Mouse (Mus musculus) limb, embryonic 14.5 days (tissue): ENCODE data around the gene Gm8082. TPM values are rescaled to one million over a fixed set of nuclear protein-coding genes. Genes with fewer than 3 reads are reported as not detected.
"Not testable (repeated sequence)": the region's sequence is repeated elsewhere in the genome, so short reads cannot be mapped to it uniquely, and the experiment has no call there.

ENCODE experiments used
- ATAC-seq: fragments of 200-750 bp; cut with Nextera tagmentation; 2 replicates; pipeline ENCODE4 v1.8.0; 2017; ENCODE audit warnings: low read depth, moderate number of reproducible peaks, moderate TSS enrichment; ENCODE audit not compliant: low FRiP score
- DNase-seq: peaks from one replicate; pipeline ENCODE4 v3.0.0-alpha.2; 2015; ENCODE audit warnings: low spot score
- H3K27ac ChIP-seq: fragments of 300-500 bp; sonication (generic); replicated peaks from 2 replicates; pipeline ENCODE4 v1.5.1; 2014; ENCODE audit warnings: low read depth, mild to moderate bottlenecking, low read length, moderate library complexity, mixed read lengths
- H3K27me3 ChIP-seq: fragments of 300-500 bp; sonication (generic); 2 replicates; pipeline ENCODE4 v1.6.1; 2014; ENCODE audit warnings: low read length, mixed read lengths; ENCODE audit not compliant: control insufficient read depth, insufficient read depth
- H3K36me3 ChIP-seq: fragments of 300-500 bp; sonication (generic); 2 replicates; pipeline ENCODE4 v1.6.1; 2014; ENCODE audit warnings: mild to moderate bottlenecking, low read length, moderate library complexity, mixed read lengths; ENCODE audit not compliant: control insufficient read depth, insufficient read depth
- H3K4me1 ChIP-seq: fragments of 300-500 bp; sonication (generic); 2 replicates; pipeline ENCODE4 v1.6.1; 2014; ENCODE audit warnings: antibody characterized with exemption, low read length, mixed read lengths; ENCODE audit not compliant: control insufficient read depth, insufficient read depth
- H3K4me2 ChIP-seq: fragments of 300-500 bp; sonication (generic); replicated peaks from 2 replicates; pipeline ENCODE4 v1.6.1; 2014; ENCODE audit warnings: low read depth, mild to moderate bottlenecking, low read length, moderate library complexity; ENCODE audit not compliant: severe bottlenecking
- H3K4me3 ChIP-seq: fragments of 300-500 bp; sonication (generic); replicated peaks from 2 replicates; pipeline ENCODE4 v1.5.1; 2014; ENCODE audit warnings: low read length
- H3K9ac ChIP-seq: fragments of 300-500 bp; sonication (generic); 2 replicates; pipeline ENCODE4 v1.6.1; 2014; ENCODE audit warnings: mild to moderate bottlenecking, low read depth, low read length, moderate library complexity; ENCODE audit not compliant: severe bottlenecking
- H3K9me3 ChIP-seq: fragments of 300-500 bp; sonication (generic); 2 replicates; pipeline ENCODE4 v1.6.1; 2016; ENCODE audit warnings: low read length; ENCODE audit not compliant: control insufficient read depth
- WGBS: fragments of 180-500 bp; shearing (Covaris S2); extraction: QIAGEN DNeasy Blood & Tissue Kit; methylation state at CpG from one replicate; pipeline ENCODE4 v1.1.7; 2014; 5-methylcytosine and 5-hydroxymethylcytosine counted together
- polyA plus RNA-seq, 2 experiments: library from polyadenylated mRNA; depleted of rRNA in 1 of 2; stranded (reverse) in 1 of 2; unstranded in 1 of 2; fragments of >200 nt; fragmentation: Nextera tagmentation in 1 of 2; extraction: Ambion mirVana in 1 of 2; gene quantifications; 2 replicates each; pipeline versions ENCODE4 v1.2.1 to v1.2.3; 2012 to 2014

Gm8082 gene
- polyA plus RNA-seq (2012; rRNA removed): not detected in 2 replicates
- not detected in 2 replicates for polyA plus RNA-seq (2014; fragmentation: Nextera tagmentation; extraction: Ambion mirVana)

- WGBS: no CpG with 5 or more reads among the region's 1 CpGs
- H3K36me3 ChIP-seq, H3K27ac ChIP-seq, H3K9ac ChIP-seq, H3K9me3 ChIP-seq, H3K4me3 ChIP-seq, H3K27me3 ChIP-seq, DNase-seq, H3K4me1 ChIP-seq, H3K4me2 ChIP-seq, ATAC-seq: not testable (repeated sequence)
These were observed at the start of gene Gm8082 for GRCm38 (mm10) chr14:42993524-42993923. Gene Gm8082 (minus strand): TSS chr14:42993624.

- H3K4me2 ChIP-seq, H3K9ac ChIP-seq: not testable (repeated sequence)
These were observed 22.1 kb upstream of the Gm8082 start, which contains the start of gene Gm10376 for GRCm38 (mm10) chr14:43015528-43015927. Gene Gm10376 (minus strand): TSS chr14:43015628.

More at GRCm38 (mm10) chr14:43015528-43015927, 22.1 kb upstream of the Gm8082 start, which contains the start of gene Gm10376:
- H3K9me3 ChIP-seq, H3K4me1 ChIP-seq, H3K4me3 ChIP-seq, DNase-seq, ATAC-seq, H3K27me3 ChIP-seq, H3K27ac ChIP-seq, H3K36me3 ChIP-seq: not testable (repeated sequence)

Other genes starting within 250 kb of the Gm8082 start
- not detected in 2 replicates for gene Gm3015, start 224.8 kb downstream of the Gm8082 start, polyA plus RNA-seq (2012; rRNA removed)
- gene Gm3015, start 224.8 kb downstream of the Gm8082 start, polyA plus RNA-seq (2014; fragmentation: Nextera tagmentation; extraction: Ambion mirVana): not detected in 2 replicates
- gene Gm10377, start 195.6 kb downstream of the Gm8082 start, polyA plus RNA-seq (2012; rRNA removed): not detected in 2 replicates
- not detected in 2 replicates for gene Gm10377, start 195.6 kb downstream of the Gm8082 start, polyA plus RNA-seq (2014; fragmentation: Nextera tagmentation; extraction: Ambion mirVana)
- not detected in 2 replicates for gene Gm21977, start 140.1 kb downstream of the Gm8082 start, polyA plus RNA-seq (2012; rRNA removed)
- not detected in 2 replicates for gene Gm21977, start 140.1 kb downstream of the Gm8082 start, polyA plus RNA-seq (2014; fragmentation: Nextera tagmentation; extraction: Ambion mirVana)
- not detected in 2 replicates for gene Gm10376, start 22.0 kb upstream of the Gm8082 start, polyA plus RNA-seq (2012; rRNA removed)
- gene Gm10376, start 22.0 kb upstream of the Gm8082 start, polyA plus RNA-seq (2014; fragmentation: Nextera tagmentation; extraction: Ambion mirVana): not detected in 2 replicates
- not detected in 2 replicates for gene Gm8094, start 83.0 kb upstream of the Gm8082 start, polyA plus RNA-seq (2012; rRNA removed)
- gene Gm8094, start 83.0 kb upstream of the Gm8082 start, polyA plus RNA-seq (2014; fragmentation: Nextera tagmentation; extraction: Ambion mirVana): not detected in 2 replicates
- gene Gm8104, start 107.0 kb upstream of the Gm8082 start, polyA plus RNA-seq (2012; rRNA removed): not detected in 2 replicates
- gene Gm8104, start 107.0 kb upstream of the Gm8082 start, polyA plus RNA-seq (2014; fragmentation: Nextera tagmentation; extraction: Ambion mirVana): not detected in 2 replicates
- gene Gm7233, start 186.2 kb upstream of the Gm8082 start, polyA plus RNA-seq (2012; rRNA removed): not detected in 2 replicates
- not detected in 2 replicates for gene Gm7233, start 186.2 kb upstream of the Gm8082 start, polyA plus RNA-seq (2014; fragmentation: Nextera tagmentation; extraction: Ambion mirVana)
- not detected in 2 replicates for gene Gm8122, start 241.7 kb upstream of the Gm8082 start, polyA plus RNA-seq (2012; rRNA removed)
- gene Gm8122, start 241.7 kb upstream of the Gm8082 start, polyA plus RNA-seq (2014; fragmentation: Nextera tagmentation; extraction: Ambion mirVana): not detected in 2 replicates